Mouse (Mus musculus): Measurements from ENCODE around the gene Trappc13.

Trappc13 gene

DNA sequence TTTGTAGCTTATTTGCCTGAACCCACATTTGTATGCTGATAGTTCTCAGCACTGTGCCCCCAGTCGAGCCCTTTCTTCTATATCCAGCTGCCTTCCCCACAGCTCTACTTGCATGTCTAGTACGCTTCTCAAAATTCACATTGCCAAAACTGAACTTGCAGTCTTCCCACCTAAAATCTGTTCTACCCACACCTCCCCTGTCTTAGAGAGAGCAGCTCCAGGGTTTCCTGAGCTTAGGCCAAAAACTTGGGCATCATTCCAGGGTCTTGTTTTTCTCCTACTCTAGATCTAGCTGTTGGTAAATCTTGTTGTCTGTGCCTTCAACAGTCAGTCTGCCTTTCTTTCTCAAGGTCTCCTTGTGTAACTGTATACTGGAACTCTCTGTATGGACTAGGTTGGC lies 63.4 kb downstream of the Trappc13 start:
- peak; percentile 55 to 83 for DNase-seq (ENCODE audit: low spot score in 2 of 2)

DNA sequence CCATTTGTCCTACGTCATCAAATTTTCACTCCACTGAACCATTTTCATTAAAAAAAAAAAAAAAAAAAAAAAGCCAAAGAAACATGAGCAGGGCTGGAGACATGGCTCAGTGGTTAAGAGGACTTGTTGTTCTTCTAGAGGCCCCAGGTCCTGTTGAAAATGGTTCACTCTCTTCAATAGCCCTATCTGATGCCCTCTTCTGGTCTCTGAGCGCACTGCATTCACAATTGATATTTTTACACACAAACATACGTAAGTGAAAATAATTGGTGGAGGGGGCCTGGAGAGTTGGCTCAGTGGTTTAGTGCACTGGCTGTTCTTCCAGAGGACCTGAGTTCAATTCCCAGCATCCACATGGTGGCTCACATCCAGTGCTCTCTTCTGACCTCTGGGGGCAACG lies 64.5 kb downstream of the Trappc13 start:
- DNase-seq (ENCODE audit: low spot score in 2 of 2) = no peak

DNA sequence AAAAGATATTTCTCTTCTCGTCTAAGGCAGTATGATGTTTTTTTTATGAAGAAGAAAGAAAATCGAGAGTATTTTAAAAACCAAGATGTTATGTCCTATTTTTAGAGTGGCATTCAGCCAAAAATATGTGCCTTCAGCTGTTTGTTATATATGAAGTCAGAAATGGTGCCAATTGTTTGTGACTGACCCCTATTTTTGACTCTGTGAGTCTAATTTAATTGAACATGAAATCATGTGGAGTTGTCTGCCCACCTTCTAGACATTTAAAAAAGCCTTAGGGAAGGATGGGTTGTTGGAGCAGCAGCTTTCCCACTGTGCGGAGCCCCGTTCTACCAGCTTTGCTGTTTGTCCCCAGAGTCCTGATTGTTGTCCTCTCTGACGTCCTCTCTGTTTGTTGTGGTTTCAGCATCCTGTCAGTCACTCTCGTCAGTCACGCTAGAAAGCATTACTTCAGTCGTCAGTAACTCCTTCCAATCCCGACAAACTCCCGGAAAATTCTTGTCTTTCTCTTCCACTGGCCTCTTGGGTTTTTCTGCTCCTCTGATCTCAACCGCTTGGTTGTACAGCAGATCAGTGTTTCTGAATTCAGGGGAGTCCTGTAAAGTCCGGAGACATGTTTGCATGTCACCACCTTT lies 65.9 kb downstream of the Trappc13 start:
- DNase-seq (ENCODE audit: low spot score in 2 of 2) = peak; percentile 15 to 53

DNA sequence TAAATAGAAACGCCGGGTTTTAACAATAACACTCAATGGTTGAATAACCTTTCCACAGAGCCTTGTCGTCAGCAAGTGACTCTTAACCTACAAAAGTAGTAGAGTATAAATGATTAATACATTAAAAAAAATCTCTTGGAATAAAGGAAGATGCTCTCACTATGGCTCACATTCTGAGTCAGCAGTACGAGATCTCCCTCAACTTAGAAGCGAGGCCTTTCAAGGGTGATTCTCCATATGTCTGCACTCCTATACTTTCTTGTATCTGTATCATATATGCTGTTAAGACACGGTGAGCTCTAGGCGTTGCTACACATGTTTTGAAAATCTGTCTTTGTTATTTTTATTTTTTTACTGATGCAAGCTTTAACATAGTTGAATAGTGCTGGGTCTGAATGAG lies 67.7 kb downstream of the Trappc13 start:
- no peak for DNase-seq (ENCODE audit: low spot score in 2 of 2)

DNA sequence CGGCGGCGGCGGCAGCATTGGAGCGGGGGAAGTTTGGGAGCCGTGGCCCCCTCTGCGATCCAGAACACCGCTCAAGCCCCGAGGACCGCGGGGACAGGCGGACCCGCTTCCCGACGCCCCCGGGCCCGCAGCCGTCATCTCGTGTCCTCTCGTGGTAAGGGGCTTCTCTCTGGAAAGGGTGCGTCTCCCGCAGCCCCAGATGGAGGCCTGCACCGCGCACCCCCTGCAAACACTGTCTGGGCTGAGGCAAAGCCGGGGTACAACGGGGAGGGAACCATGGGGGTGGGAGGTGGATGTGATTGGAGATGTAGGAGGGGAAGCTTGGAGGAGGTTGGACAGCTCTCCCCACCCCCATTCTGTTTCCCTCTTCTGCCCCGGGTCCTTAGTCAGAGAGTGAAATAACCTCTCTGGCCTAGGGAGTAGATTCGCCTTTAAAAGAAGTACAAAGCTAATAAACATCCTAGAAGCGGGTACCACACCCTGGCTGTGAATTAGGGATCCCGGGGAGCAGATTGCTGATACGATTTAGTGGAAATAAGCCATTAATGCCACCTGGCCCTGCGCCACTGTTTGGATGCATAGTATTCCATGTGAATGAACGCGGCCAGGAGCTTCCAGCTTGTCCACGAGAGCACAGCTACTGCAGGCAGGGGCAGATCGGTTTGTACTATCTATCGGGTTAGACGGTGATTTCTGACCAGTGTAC lies 68.3 kb downstream of the Trappc13 start:
- peak; percentile 44 to 67 for DNase-seq (ENCODE audit: low spot score in 2 of 2)

DNA sequence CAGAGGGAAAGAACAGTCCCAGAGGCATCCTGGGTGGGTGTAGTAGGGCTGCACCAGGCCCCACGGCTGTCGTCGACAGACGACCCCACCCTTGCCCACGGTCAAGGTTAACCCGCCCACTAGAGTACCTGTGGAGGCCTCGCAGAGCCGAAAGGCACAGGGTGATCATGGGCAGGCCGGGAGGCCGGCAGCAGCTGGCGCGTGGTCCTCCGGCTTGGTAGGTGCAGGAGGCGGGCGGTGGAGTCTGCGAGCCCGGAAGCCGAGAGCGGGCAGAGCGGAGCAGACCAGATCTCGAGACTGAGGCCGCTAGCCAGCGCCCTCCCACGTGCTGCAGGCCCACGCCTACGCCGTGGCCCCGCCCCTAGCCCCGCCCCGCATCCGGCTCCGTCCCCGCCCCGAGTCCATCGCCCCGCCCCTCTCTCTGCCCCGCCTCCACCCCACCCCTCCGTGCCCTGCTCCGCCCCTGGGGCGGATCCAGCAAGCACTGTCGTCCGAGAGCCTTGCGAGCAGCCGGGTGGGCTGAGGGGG lies 68.9 kb downstream of the Trappc13 start, which contains the start of the genes Nln and Sgtb:
Nln (minus strand) TSS at position 327 of the 528 bp plus-strand sequence.
Sgtb (plus strand) TSS at position 454 of the 528 bp plus-strand sequence.
- DNase-seq (ENCODE audit: low spot score in 2 of 2) = peak; percentile 74 to 82

DNA sequence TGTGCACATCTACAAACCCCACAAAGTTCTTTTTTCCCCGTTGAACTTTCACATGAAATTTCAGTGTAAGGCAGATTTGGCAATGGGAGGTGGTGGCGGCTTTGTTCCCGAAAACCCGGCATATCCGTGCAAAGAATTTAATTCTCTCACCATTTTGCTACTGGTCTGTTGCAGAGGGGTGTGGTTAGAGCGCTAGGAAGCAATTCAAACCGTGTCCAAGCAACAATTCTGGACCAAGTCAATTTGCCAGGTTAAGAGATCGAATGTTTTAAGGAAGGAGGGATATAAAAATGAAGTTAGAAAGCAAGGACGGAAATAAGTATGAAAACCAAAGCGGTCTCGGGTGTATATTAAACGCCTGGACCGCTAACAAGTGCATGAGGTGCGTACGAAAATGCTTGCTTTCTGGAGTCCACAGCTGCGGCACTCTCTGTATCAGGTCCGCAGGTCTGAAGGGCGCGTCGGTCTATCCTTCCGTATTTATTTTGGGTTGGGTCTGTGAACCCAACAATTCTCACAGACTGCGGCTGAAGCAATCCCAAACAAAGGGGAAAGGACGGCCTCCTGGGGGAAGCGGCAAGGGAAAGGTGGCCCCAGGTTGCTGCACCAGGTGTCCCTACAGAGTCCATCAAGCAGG lies 69.5 kb downstream of the Trappc13 start:
- peak in 1 of 2 experiments; percentile 33 for DNase-seq (ENCODE audit: low spot score in 2 of 2)

DNA sequence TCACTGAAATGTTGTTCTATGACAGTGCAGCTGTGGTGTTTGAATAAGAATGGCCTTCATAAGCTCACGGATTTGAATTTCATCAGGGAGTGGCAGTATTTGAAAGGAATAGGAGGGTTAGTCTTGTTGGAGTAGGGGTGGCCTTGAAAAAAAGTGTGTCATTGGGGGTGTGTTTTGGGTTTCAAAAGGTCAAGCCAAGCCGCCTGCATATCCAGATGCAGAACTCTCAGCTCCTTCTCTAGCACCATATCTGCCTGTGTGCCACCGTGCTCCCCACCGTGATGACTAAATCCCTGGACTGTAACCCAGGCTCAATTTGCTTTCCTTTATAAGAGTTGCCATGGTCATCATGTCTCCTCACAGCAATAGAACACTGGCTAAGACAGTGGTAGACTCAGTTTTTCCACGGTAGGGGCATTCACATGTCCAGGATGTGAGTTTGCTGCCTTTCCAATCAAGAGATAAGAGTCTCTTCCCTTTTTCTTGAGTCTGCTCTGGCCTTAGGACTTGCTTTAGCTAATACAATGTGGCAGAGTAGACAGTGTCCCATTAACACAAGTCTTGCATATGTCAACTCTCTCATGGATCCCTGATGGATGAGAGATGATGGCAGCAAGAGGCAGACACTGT lies 76.5 kb downstream of the Trappc13 start:
- no peak for DNase-seq (ENCODE audit: low spot score in 2 of 2)

DNA sequence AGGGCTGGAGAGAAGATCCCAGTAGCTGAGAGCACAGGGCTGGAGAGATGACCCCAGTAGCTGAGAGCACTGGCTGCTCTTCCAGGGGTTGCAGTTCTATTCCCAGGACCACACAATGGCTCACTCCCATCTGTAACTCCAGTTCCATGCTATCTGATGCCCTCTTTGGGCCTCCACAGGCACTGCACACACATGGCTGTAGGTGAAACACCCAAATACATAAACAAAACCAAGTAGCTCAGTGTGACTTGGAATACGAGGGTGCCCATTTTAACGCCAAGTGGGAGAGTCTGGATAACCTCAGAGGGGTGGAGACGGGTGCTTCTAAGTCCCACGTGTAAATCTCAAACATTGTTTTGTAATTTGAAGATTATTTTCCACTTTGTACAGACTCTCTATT lies 77.9 kb downstream of the Trappc13 start:
- DNase-seq (ENCODE audit: low spot score in 2 of 2) = no peak

DNA sequence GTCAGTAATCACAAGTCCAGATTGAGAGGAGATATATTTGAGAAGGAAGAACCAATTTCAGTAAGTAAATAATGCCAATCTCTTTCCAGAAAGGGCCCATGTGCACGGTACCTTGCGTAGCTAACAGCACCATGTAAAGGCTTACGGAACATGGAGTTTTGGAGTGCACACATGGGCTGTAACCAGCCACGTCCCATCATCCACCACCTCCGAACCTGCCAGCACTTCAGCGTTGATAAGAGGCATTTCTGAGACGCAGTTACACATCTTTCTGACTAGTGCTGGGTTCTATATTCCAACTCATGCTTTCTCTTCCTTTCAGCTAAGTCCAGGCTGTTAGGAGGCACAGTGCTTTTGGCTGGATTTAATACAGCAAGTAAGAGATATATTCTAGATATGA lies 81.1 kb downstream of the Trappc13 start:
- no peak for DNase-seq (ENCODE audit: low spot score in 2 of 2)

DNA sequence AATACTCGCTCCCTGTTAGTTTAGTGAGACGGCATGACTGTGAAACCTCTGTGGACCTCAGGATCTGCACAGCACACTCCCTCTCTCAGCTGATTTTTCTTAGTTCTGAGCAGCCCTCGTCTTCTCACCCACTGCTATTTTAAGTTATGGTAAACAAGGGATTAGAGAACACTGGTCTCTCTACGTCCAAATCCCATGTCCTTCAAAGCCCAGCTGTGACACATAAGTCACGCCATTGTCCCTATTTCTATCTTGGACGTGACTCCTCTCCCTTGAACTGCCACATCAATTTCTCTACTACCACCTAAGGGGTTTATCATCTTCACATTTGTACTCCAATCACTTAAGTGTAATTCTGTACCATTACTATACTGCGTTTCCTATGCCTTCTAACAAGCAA lies 82.3 kb downstream of the Trappc13 start:
- no peak for DNase-seq (ENCODE audit: low spot score in 2 of 2)

DNA sequence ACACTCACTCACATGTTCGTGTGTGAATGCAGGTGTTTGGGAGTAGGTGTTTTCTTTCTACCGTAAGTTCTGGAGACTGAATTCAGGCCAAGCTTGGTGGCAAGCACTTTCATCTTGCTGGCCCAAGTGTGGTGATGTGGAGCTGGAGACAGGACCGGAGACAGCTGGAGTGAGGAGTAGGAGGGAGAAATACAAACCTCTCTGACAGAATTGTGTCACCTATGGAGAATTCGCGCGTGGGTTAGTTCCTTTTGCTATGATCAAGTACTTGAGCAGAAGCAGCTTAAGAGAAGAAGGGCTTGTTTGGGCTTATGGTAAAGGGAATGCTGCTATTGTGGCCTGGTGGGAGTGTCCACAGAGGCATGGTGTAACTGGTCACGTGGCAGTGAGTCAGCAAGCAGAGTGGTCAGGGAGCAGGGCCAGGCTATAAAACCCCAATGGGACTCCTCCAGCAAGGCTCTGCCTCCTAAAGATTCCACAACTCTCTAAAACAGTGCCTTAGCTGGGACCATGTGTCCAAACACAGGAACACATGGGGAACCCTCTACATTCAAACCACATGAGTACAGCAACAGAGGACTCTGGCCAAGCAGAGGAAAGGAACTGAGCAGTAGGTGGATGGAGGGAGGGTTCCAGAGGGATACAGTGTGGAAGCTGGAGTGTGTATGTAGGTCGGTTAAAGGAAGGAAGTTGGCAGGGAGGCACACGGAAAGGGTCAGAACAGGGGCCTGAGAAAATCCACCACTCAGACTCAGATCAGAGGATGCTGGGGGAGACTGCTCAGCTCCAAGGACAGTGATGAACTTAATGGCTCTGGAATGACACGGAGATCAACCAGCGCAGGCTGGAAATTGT lies 83.5 kb downstream of the Trappc13 start:
- no peak for DNase-seq (ENCODE audit: low spot score in 2 of 2)

Measured in frontal cortex, postnatal 36 days (tissue).